Mouse (Mus musculus): ENCODE results near the gene Slc7a11. TPM values are rescaled to one million over a fixed set of nuclear protein-coding genes. Genes with fewer than 3 reads are reported as not detected.

Slc7a11 gene
- polyA plus RNA-seq, 1 experiment from 2014 or later = 2.3 TPM

- Histone ChIP-seq H3K4me2 (ENCODE audit: low read length) (no peak overlapping the region), H3K4me1 (ENCODE audit: control insufficient read depth, insufficient read depth, low read length) (no peaks in the 10 kb centered on the region), H3K9ac (replicated peaks; ENCODE audit: low read length) (no peak overlapping the region), H3K36me3 (ENCODE audit: control insufficient read depth, insufficient read depth, low read length) (no peaks in the 10 kb centered on the region), H3K4me3 (replicated peaks; ENCODE audit: low read depth, low read length) (no peak overlapping the region), H3K27me3 (ENCODE audit: control insufficient read depth, insufficient read depth, low read length) (no peaks in the 10 kb centered on the region), H3K27ac (replicated peaks; ENCODE audit: low read depth, low read length) (no peak overlapping the region), H3K9me3 (ENCODE audit: control insufficient read depth, low read length) (no peaks in the 10 kb centered on the region)
- ATAC-seq (ENCODE audit: low FRiP score, low TSS enrichment) = no peak
- DNase-seq = no peak
- WGBS = 51% methylated on average over 5 of the region's 5 CpGs
These were observed 210.3 kb downstream of the Slc7a11 start for GRCm38 (mm10) chr3:50233144-50233543.

GRCm38 (mm10) chr3:50224390-50225114, 218.9 kb downstream of the Slc7a11 start:
- WGBS = 94% methylated on average over 2 of the region's 2 CpGs
- H3K4me1 ChIP-seq (ENCODE audit: control insufficient read depth, insufficient read depth, low read length) = no peaks in the 10 kb centered on the region
- ATAC-seq (ENCODE audit: low FRiP score, low TSS enrichment) = no peak
- no peaks in the 10 kb centered on the region for H3K36me3 ChIP-seq (ENCODE audit: control insufficient read depth, insufficient read depth, low read length)
- no peak overlapping the region for H3K9ac ChIP-seq (replicated peaks; ENCODE audit: low read length)
- H3K27ac ChIP-seq (replicated peaks; ENCODE audit: low read depth, low read length) = no peak overlapping the region
- H3K27me3 ChIP-seq (ENCODE audit: control insufficient read depth, insufficient read depth, low read length) = no peaks in the 10 kb centered on the region
- no peak overlapping the region for H3K4me2 ChIP-seq (ENCODE audit: low read length)
- no peak overlapping the region for H3K4me3 ChIP-seq (replicated peaks; ENCODE audit: low read depth, low read length)
- H3K9me3 ChIP-seq (ENCODE audit: control insufficient read depth, low read length) = no peaks in the 10 kb centered on the region
- no peak for DNase-seq

- no peak overlapping the region for H3K27ac ChIP-seq (replicated peaks; ENCODE audit: low read depth, low read length)
- no peaks in the 10 kb centered on the region for H3K9me3 ChIP-seq (ENCODE audit: control insufficient read depth, low read length)
- ATAC-seq (ENCODE audit: low FRiP score, low TSS enrichment) = no peak
- H3K4me2 ChIP-seq (ENCODE audit: low read length) = no peak overlapping the region
- H3K9ac ChIP-seq (replicated peaks; ENCODE audit: low read length) = no peak overlapping the region
- DNase-seq = no peak
- no peak overlapping the region for H3K4me3 ChIP-seq (replicated peaks; ENCODE audit: low read depth, low read length)
- 82% methylated on average over 2 of the region's 2 CpGs for WGBS
- no peaks in the 10 kb centered on the region for H3K4me1 ChIP-seq (ENCODE audit: control insufficient read depth, insufficient read depth, low read length)
- no peaks in the 10 kb centered on the region for H3K27me3 ChIP-seq (ENCODE audit: control insufficient read depth, insufficient read depth, low read length)
- H3K36me3 ChIP-seq (ENCODE audit: control insufficient read depth, insufficient read depth, low read length) = no peaks in the 10 kb centered on the region
These were observed 223.0 kb downstream of the Slc7a11 start for GRCm38 (mm10) chr3:50220454-50220853.

- DNase-seq (no peak), ATAC-seq (ENCODE audit: low FRiP score, low TSS enrichment) (no peak)
- Histone ChIP-seq H3K4me1 (ENCODE audit: control insufficient read depth, insufficient read depth, low read length) (no peaks in the 10 kb centered on the region), H3K4me3 (replicated peaks; ENCODE audit: low read depth, low read length) (no peak overlapping the region), H3K27ac (replicated peaks; ENCODE audit: low read depth, low read length) (no peak overlapping the region), H3K9me3 (ENCODE audit: control insufficient read depth, low read length) (no peaks in the 10 kb centered on the region), H3K4me2 (ENCODE audit: low read length) (no peak overlapping the region), H3K27me3 (ENCODE audit: control insufficient read depth, insufficient read depth, low read length) (no peaks in the 10 kb centered on the region), H3K9ac (replicated peaks; ENCODE audit: low read length) (no peak overlapping the region), H3K36me3 (ENCODE audit: control insufficient read depth, insufficient read depth, low read length) (no peaks in the 10 kb centered on the region)
- 80% methylated on average over 5 of the region's 5 CpGs for WGBS
These were observed 257.0 kb downstream of the Slc7a11 start for GRCm38 (mm10) chr3:50186369-50186768.

GRCm38 (mm10) chr3:50185879-50186278, 257.5 kb downstream of the Slc7a11 start:
- 83% methylated on average over 2 of the region's 2 CpGs for WGBS
- Histone ChIP-seq H3K4me2 (ENCODE audit: low read length) (no peak overlapping the region), H3K9me3 (ENCODE audit: control insufficient read depth, low read length) (no peaks in the 10 kb centered on the region), H3K4me1 (ENCODE audit: control insufficient read depth, insufficient read depth, low read length) (no peaks in the 10 kb centered on the region), H3K36me3 (ENCODE audit: control insufficient read depth, insufficient read depth, low read length) (no peaks in the 10 kb centered on the region), H3K27me3 (ENCODE audit: control insufficient read depth, insufficient read depth, low read length) (no peaks in the 10 kb centered on the region), H3K9ac (replicated peaks; ENCODE audit: low read length) (no peak overlapping the region), H3K4me3 (replicated peaks; ENCODE audit: low read depth, low read length) (no peak overlapping the region), H3K27ac (replicated peaks; ENCODE audit: low read depth, low read length) (no peak overlapping the region)
- no peak for DNase-seq
- ATAC-seq (ENCODE audit: low FRiP score, low TSS enrichment) = no peak

GRCm38 (mm10) chr3:50160756-50161155, 282.7 kb downstream of the Slc7a11 start:
- no peak overlapping the region for H3K4me2 ChIP-seq (ENCODE audit: low read length)
- no peak overlapping the region for H3K4me3 ChIP-seq (replicated peaks; ENCODE audit: low read depth, low read length)
- no peaks in the 10 kb centered on the region for H3K9me3 ChIP-seq (ENCODE audit: control insufficient read depth, low read length)
- H3K36me3 ChIP-seq (ENCODE audit: control insufficient read depth, insufficient read depth, low read length) = no peaks in the 10 kb centered on the region
- DNase-seq = no peak
- WGBS = 87% methylated on average over 2 of the region's 2 CpGs
- no peaks in the 10 kb centered on the region for H3K27me3 ChIP-seq (ENCODE audit: control insufficient read depth, insufficient read depth, low read length)
- ATAC-seq (ENCODE audit: low FRiP score, low TSS enrichment) = no peak
- H3K9ac ChIP-seq (replicated peaks; ENCODE audit: low read length) = no peak overlapping the region
- no peak overlapping the region for H3K27ac ChIP-seq (replicated peaks; ENCODE audit: low read depth, low read length)
- no peaks in the 10 kb centered on the region for H3K4me1 ChIP-seq (ENCODE audit: control insufficient read depth, insufficient read depth, low read length)

GRCm38 (mm10) chr3:50144144-50144543, 299.3 kb downstream of the Slc7a11 start:
- ATAC-seq (ENCODE audit: low FRiP score, low TSS enrichment) (no peak), DNase-seq (no peak)

GRCm38 (mm10) chr3:50138319-50138718, 305.1 kb downstream of the Slc7a11 start:
- ATAC-seq (ENCODE audit: low FRiP score, low TSS enrichment) (no peak), DNase-seq (no peak)
- H3K27ac ChIP-seq (replicated peaks; ENCODE audit: low read depth, low read length) = no peak overlapping the region
- no peak overlapping the region for H3K4me3 ChIP-seq (replicated peaks; ENCODE audit: low read depth, low read length)
- no peaks in the 10 kb centered on the region for H3K4me1 ChIP-seq (ENCODE audit: control insufficient read depth, insufficient read depth, low read length)
- H3K36me3 ChIP-seq (ENCODE audit: control insufficient read depth, insufficient read depth, low read length) = no peaks in the 10 kb centered on the region
- no peak overlapping the region for H3K9ac ChIP-seq (replicated peaks; ENCODE audit: low read length)
- no peaks in the 10 kb centered on the region for H3K9me3 ChIP-seq (ENCODE audit: control insufficient read depth, low read length)
- H3K4me2 ChIP-seq (ENCODE audit: low read length) = no peak overlapping the region
- H3K27me3 ChIP-seq (ENCODE audit: control insufficient read depth, insufficient read depth, low read length) = no peaks in the 10 kb centered on the region
- WGBS = 86% methylated on average over 3 of the region's 3 CpGs

More at GRCm38 (mm10) chr3:50144144-50144543, 299.3 kb downstream of the Slc7a11 start:
- H3K27ac ChIP-seq (replicated peaks; ENCODE audit: low read depth, low read length) = no peak overlapping the region
- no peak overlapping the region for H3K4me3 ChIP-seq (replicated peaks; ENCODE audit: low read depth, low read length)
- no peaks in the 10 kb centered on the region for H3K27me3 ChIP-seq (ENCODE audit: control insufficient read depth, insufficient read depth, low read length)
- H3K9ac ChIP-seq (replicated peaks; ENCODE audit: low read length) = no peak overlapping the region
- H3K4me2 ChIP-seq (ENCODE audit: low read length) = no peak overlapping the region
- no peaks in the 10 kb centered on the region for H3K4me1 ChIP-seq (ENCODE audit: control insufficient read depth, insufficient read depth, low read length)
- H3K9me3 ChIP-seq (ENCODE audit: control insufficient read depth, low read length) = no peaks in the 10 kb centered on the region
- no peaks in the 10 kb centered on the region for H3K36me3 ChIP-seq (ENCODE audit: control insufficient read depth, insufficient read depth, low read length)

GRCm38 (mm10) chr3:50132204-50132603, 311.2 kb downstream of the Slc7a11 start:
- H3K36me3 ChIP-seq (ENCODE audit: control insufficient read depth, insufficient read depth, low read length) = no peaks in the 10 kb centered on the region
- no peak for ATAC-seq (ENCODE audit: low FRiP score, low TSS enrichment)

More at GRCm38 (mm10) chr3:50132204-50132603, 311.2 kb downstream of the Slc7a11 start:
- H3K4me1 ChIP-seq (ENCODE audit: control insufficient read depth, insufficient read depth, low read length) = no peaks in the 10 kb centered on the region
- DNase-seq = no peak
- H3K27ac ChIP-seq (replicated peaks; ENCODE audit: low read depth, low read length) = no peak overlapping the region
- no peak overlapping the region for H3K4me2 ChIP-seq (ENCODE audit: low read length)
- H3K9me3 ChIP-seq (ENCODE audit: control insufficient read depth, low read length) = no peaks in the 10 kb centered on the region
- H3K27me3 ChIP-seq (ENCODE audit: control insufficient read depth, insufficient read depth, low read length) = no peaks in the 10 kb centered on the region
- H3K4me3 ChIP-seq (replicated peaks; ENCODE audit: low read depth, low read length) = no peak overlapping the region
- no peak overlapping the region for H3K9ac ChIP-seq (replicated peaks; ENCODE audit: low read length)
- 88% methylated on average over 5 of the region's 5 CpGs for WGBS

Data from midbrain, embryonic 14.5 days (tissue).